7 mouse cellular contexts compared by ENCODE assay signal in the genomic region with DNA sequence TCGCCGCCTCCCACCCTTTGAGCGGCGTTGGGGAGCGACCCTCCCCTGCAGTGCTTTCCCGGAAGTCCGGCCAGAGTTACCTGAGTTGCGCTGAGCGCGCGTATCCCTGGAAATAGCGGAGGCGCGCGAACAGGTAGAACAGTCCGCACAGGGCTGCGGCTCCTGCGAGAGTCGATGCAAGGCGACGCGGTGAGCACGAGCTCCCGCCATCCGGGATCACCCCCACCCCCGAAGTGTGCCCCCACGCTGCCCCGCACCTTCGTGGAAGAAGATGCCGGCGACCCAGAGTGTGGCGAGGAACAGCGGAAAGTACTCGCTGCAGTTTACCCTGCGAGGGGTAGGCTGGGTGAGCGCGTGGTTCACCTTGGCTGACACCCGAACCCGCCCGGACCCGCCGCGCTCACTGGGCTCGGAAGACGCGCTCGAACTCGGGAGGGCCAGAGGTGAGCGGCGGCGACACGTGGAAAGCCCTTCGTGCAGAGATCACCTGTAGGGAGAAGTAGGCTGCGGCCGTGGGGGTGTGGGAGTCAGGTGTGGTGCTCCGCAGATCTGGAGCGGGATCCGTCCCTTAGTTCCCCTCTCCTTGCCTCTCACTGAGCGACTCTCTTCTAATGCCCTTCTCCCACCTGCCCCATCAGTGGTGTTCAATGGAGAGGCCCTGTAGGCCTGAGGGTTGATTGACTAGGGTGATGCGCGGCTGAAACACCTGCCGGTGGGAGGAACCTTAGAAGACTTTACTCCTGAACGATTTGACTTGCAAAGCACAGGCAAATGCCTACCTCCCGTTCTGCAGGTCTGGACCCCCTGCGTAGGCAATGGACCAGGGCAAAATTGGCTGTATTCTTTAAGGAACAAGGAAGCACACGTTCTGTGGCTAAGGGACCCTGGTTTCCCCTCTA. TPM values are rescaled to one million over a fixed set of nuclear protein-coding genes. Genes with fewer than 3 reads are reported as not detected.
DNase-seq lines count a peak whose midpoint lies in the region; ATAC-seq and TF ChIP-seq lines count a peak whose summit lies in the region.

No protein-coding gene starts in this region.

- H3K9ac ChIP-seq in neural tube, embryonic 11.5 days (ENCODE audit: low read length): peak overlapping the region; percentile 20; the same call in 1 of the 2 replicates
- H3K9ac ChIP-seq in kidney, embryonic 15.5 days: peak overlapping the region; percentile 48
- peak overlapping the region; percentile 49 for H3K9ac ChIP-seq in neural tube, embryonic 12.5 days

- H3K4me2 ChIP-seq in neural tube, embryonic 11.5 days (ENCODE audit: low read depth): peak overlapping the region; percentile 83
- H3K4me2 ChIP-seq in kidney, embryonic 15.5 days: peak overlapping the region; percentile 98
- H3K4me2 ChIP-seq in neural tube, embryonic 12.5 days (replicated peaks): peak overlapping the region; percentile 95

- H3K36me3 ChIP-seq in neural tube, embryonic 11.5 days (ENCODE audit: control insufficient read depth, insufficient read depth, low read length): peaks cover 4% of the 10 kb centered on the region; the same call in 1 of the 2 replicates
- H3K36me3 ChIP-seq in kidney, embryonic 15.5 days: peaks cover 31% of the 10 kb centered on the region
- H3K36me3 ChIP-seq in neural tube, embryonic 12.5 days: peaks cover 30% of the 10 kb centered on the region

- H3K4me1 ChIP-seq in neural tube, embryonic 11.5 days (ENCODE audit: control insufficient read depth, insufficient read depth, low read length): 0 out of 2 replicates have a peak, but pooled peaks cover 2% of the 10 kb centered on the region
- H3K4me1 ChIP-seq in embryonic fibroblast, embryonic 13.5 days (ENCODE audit: control insufficient read depth, insufficient read depth, low read length): peaks cover 6% of the 10 kb centered on the region; the same call in 1 of the 2 replicates
- H3K4me1 ChIP-seq in kidney, embryonic 15.5 days: peaks cover 21% of the 10 kb centered on the region
- H3K4me1 ChIP-seq in neural tube, embryonic 12.5 days: peaks cover 10% of the 10 kb centered on the region

- H3K4me3 ChIP-seq in neural tube, embryonic 11.5 days (ENCODE audit: low read depth, low read length): peak overlapping the region; percentile 42
- H3K4me3 ChIP-seq in embryonic fibroblast, embryonic 13.5 days (ENCODE audit: insufficient read depth, low read length): peak overlapping the region; percentile 44
- peak overlapping the region; percentile 66 for H3K4me3 ChIP-seq in kidney, embryonic 15.5 days (replicated peaks)
- H3K4me3 ChIP-seq in neural tube, embryonic 12.5 days: peak overlapping the region; percentile 52

- H3K9me3 ChIP-seq in neural tube, embryonic 11.5 days (ENCODE audit: control insufficient read depth, low read length): no peaks in the 10 kb centered on the region
- no peaks in the 10 kb centered on the region for H3K9me3 ChIP-seq in kidney, embryonic 15.5 days (replicated peaks)
- H3K9me3 ChIP-seq in neural tube, embryonic 12.5 days: no peaks in the 10 kb centered on the region

- TF ChIP-seq CTCF in embryonic fibroblast, embryonic 13.5 days (IDR thresholded peaks at IDR 0.05; ENCODE audit: borderline replicate concordance, insufficient read depth, low read length): no peak

- no peak overlapping the region for H3K27ac ChIP-seq in neural tube, embryonic 11.5 days (ENCODE audit: low read depth, low read length)
- H3K27ac ChIP-seq in embryonic fibroblast, embryonic 13.5 days (ENCODE audit: insufficient read depth, low read length): no peak overlapping the region
- H3K27ac ChIP-seq in kidney, embryonic 15.5 days: no peak overlapping the region
- H3K27ac ChIP-seq in neural tube, embryonic 12.5 days: no peak overlapping the region

- 0 out of 2 replicates have a peak, but pooled peaks have one; percentile 7 for ATAC-seq in neural tube, embryonic 11.5 days (ENCODE audit: insufficient read depth, low FRiP score, low TSS enrichment)
- ATAC-seq in kidney, embryonic 15.5 days (replicated peaks; ENCODE audit: low FRiP score): peak; percentile 59
- peak; percentile 26; the same call in 1 of the 2 replicates for ATAC-seq in neural tube, embryonic 12.5 days (ENCODE audit: low FRiP score, low read depth)

- 1% methylated on average over 65 of the region's 66 CpGs for WGBS in neural tube, embryonic 11.5 days
- WGBS in kidney, embryonic 15.5 days: 2% methylated on average over 66 of the region's 66 CpGs
- WGBS in neural tube, embryonic 12.5 days: 2% methylated on average over 66 of the region's 66 CpGs

- peaks cover 16% of the 10 kb centered on the region for H3K27me3 ChIP-seq in neural tube, embryonic 11.5 days (ENCODE audit: control insufficient read depth, insufficient read depth, low read length)
- peaks cover 20% of the 10 kb centered on the region for H3K27me3 ChIP-seq in kidney, embryonic 15.5 days
- H3K27me3 ChIP-seq in neural tube, embryonic 12.5 days (replicated peaks): peaks cover 34% of the 10 kb centered on the region

- no peak for DNase-seq in neural tube, embryonic 11.5 days (ENCODE audit: low spot score)
- DNase-seq in neural tube, embryonic 10.5 days (ENCODE audit: extremely low spot score, low spot score): no peak
- DNase-seq in urinary bladder, postnatal 36 days (ENCODE audit: low spot score in 2 of 2): no peak
- DNase-seq in cerebellum, adult 9-11 months: no peak

- TF ChIP-seq POLR2A in embryonic fibroblast, embryonic 13.5 days (IDR thresholded peaks at IDR 0.05; ENCODE audit: low read depth, low read length): no peak

RNA-seq across cellular contexts. Expression of a gene that starts 1.2 kb away (rescaled TPM):
- 0.64 and 1.2 TPM in 2 replicates for polyA plus RNA-seq in neural tube, embryonic 11.5 days (2014; fragmentation: Nextera tagmentation; extraction: Ambion mirVana)
- polyA plus RNA-seq in embryonic fibroblast, embryonic 13.5 days (2011; ENCODE audit: insufficient read length, low read depth, missing spikeins): 0.83 TPM in 1 of 2 replicates, not detected in the other
- polyA plus RNA-seq in kidney, embryonic 15.5 days (2015; fragmentation: Nextera tagmentation; extraction: Ambion mirVana): 1.4 and 1.9 TPM in 2 replicates
- 0.32 and 1.4 TPM in 2 replicates for polyA plus RNA-seq in neural tube, embryonic 12.5 days (2016; fragmentation: Nextera tagmentation; extraction: Ambion mirVana)

RNA-seq across cellular contexts. Expression of a gene that starts 26.5 kb away (rescaled TPM):
- 23.2 and 25.1 TPM in 2 replicates for polyA plus RNA-seq in neural tube, embryonic 11.5 days (2014; fragmentation: Nextera tagmentation; extraction: Ambion mirVana)
- polyA plus RNA-seq in embryonic fibroblast, embryonic 13.5 days (2011; ENCODE audit: insufficient read length, low read depth, missing spikeins): 35.1 and 41.8 TPM in 2 replicates
- polyA plus RNA-seq in kidney, embryonic 15.5 days (2015; fragmentation: Nextera tagmentation; extraction: Ambion mirVana): 37.3 and 37.5 TPM in 2 replicates
- 57.1 and 57.2 TPM in 2 replicates for polyA plus RNA-seq in neural tube, embryonic 12.5 days (2016; fragmentation: Nextera tagmentation; extraction: Ambion mirVana)

RNA-seq across cellular contexts. Expression of a gene that starts 26.6 kb away (rescaled TPM):
- polyA plus RNA-seq in neural tube, embryonic 11.5 days (2014; fragmentation: Nextera tagmentation; extraction: Ambion mirVana): 185 and 210 TPM in 2 replicates
- polyA plus RNA-seq in embryonic fibroblast, embryonic 13.5 days (2011; ENCODE audit: insufficient read length, low read depth, missing spikeins): 332 and 376 TPM in 2 replicates
- 233 and 259 TPM in 2 replicates for polyA plus RNA-seq in kidney, embryonic 15.5 days (2015; fragmentation: Nextera tagmentation; extraction: Ambion mirVana)
- 241 and 245 TPM in 2 replicates for polyA plus RNA-seq in neural tube, embryonic 12.5 days (2016; fragmentation: Nextera tagmentation; extraction: Ambion mirVana)

RNA-seq across cellular contexts. Expression of a gene that starts 54.9 kb away (rescaled TPM):
- 10.7 and 11.1 TPM in 2 replicates for polyA plus RNA-seq in neural tube, embryonic 11.5 days (2014; fragmentation: Nextera tagmentation; extraction: Ambion mirVana)
- polyA plus RNA-seq in embryonic fibroblast, embryonic 13.5 days (2011; ENCODE audit: insufficient read length, low read depth, missing spikeins): 28.9 and 37.3 TPM in 2 replicates
- polyA plus RNA-seq in kidney, embryonic 15.5 days (2015; fragmentation: Nextera tagmentation; extraction: Ambion mirVana): 5.2 and 5.8 TPM in 2 replicates
- polyA plus RNA-seq in neural tube, embryonic 12.5 days (2016; fragmentation: Nextera tagmentation; extraction: Ambion mirVana): 6.4 and 7.3 TPM in 2 replicates

Comparison
In these comparisons a context has a peak if more than half of its experiments do, and no peak if none do; other contexts are left out.
1. ATAC-seq: peak in every context shown above with its lines; median percentile 59 in kidney, embryonic 15.5 days; 26 in neural tube, embryonic 12.5 days; 7 in neural tube, embryonic 11.5 days.